Mouse (Mus musculus): ENCODE data around the gene Cbl.

DNA sequence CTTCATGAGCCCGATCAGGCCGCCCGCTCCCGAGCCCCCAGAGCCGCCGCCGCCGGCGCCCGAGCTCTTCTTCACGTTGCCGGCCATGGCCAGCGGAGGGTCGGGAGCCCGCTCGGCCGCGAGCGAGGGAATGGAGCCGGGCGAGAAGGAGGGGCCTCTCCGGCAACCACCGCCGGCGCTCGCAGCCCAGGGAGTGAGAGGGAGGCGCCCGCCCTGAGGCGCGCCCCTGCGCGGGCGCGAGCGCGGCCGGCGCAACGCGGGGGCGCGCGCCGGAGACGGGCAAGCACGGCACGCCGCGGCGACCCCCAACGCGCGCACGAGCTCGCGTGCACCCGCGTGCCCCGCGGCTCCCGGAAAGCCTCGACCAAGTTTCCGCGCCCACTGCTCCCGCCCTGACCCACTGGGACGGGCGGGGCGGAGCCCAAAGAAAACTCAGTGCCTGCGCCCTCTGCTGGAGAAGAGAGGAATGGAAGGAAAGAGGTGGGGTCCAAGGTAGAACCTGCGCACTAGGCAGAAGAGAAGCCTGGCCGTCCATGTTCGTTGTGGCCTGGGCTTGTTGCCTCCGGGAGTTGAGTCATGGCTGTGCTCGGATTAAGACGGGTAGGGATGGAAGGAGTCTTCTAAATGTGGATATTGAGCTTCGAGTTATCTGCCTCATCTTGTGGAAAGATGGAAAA is at the start of gene Cbl:
- peak; percentile 99 for TF ChIP-seq CTCF (IDR thresholded peaks at IDR 0.05; ENCODE audit: low read depth)
- no peak for TF ChIP-seq EP300 (optimal IDR thresholded peaks at IDR 0.05)
